Mouse (Mus musculus) ES-E14 (cell line): ENCODE data around the gene Lpgat1. TPM values are rescaled to one million over a fixed set of nuclear protein-coding genes. Genes with fewer than 3 reads are reported as not detected.

ENCODE experiments used
- DNase-seq: peaks from one replicate; pipeline ENCODE4 v3.0.0-alpha.2; 2013; ENCODE audit warnings: low read depth, low spot score
- H3K27ac ChIP-seq: 2 replicates; pipeline ENCODE4 v1.5.1; 2012; ENCODE audit warnings: low read depth, mild to moderate bottlenecking, low read length, moderate library complexity, mixed read lengths; ENCODE audit not compliant: poor library complexity, insufficient read depth, severe bottlenecking
- H3K36me3 ChIP-seq: 2 replicates; pipeline ENCODE4 v1.6.1; 2012; ENCODE audit warnings: mild to moderate bottlenecking, low read length, moderate library complexity, mixed read lengths; ENCODE audit not compliant: control insufficient read depth, poor library complexity, insufficient read depth, severe bottlenecking
- H3K4me1 ChIP-seq, 2 experiments: fragments of 150-350 bp in 1 of 2; sonication (generic) in 1 of 2; 2 replicates each; pipeline ENCODE4 v1.6.1; 2012; ENCODE audit warnings: low read length in 2 of 2, mild to moderate bottlenecking in 1 of 2, mixed read lengths in 1 of 2; ENCODE audit not compliant: control insufficient read depth in 2 of 2, insufficient read depth in 2 of 2, poor library complexity in 1 of 2
- H3K4me3 ChIP-seq, 2 experiments: fragments of 150-350 bp in 1 of 2; sonication (generic) in 1 of 2; 2 replicates each; pipeline ENCODE4 v1.5.1; 2012; ENCODE audit warnings: low read length in 2 of 2, low read depth in 1 of 2, mild to moderate bottlenecking in 1 of 2, mixed read lengths in 1 of 2; ENCODE audit not compliant: insufficient read depth in 1 of 2, poor library complexity in 1 of 2, severe bottlenecking in 1 of 2
- H3K9ac ChIP-seq: 2 replicates; pipeline ENCODE4 v1.6.1; 2012; ENCODE audit warnings: low read depth, mild to moderate bottlenecking, low read length, mixed read lengths; ENCODE audit not compliant: poor library complexity, insufficient read depth, severe bottlenecking
- H3K9me3 ChIP-seq: fragments of 150-350 bp; sonication (generic); 2 replicates; pipeline ENCODE4 v1.6.1; 2012; ENCODE audit warnings: low read depth, mild to moderate bottlenecking, low read length; ENCODE audit not compliant: control insufficient read depth, insufficient read depth
- CHD2 ChIP-seq: IDR thresholded peaks from 2 replicates; pipeline ENCODE4 v1.6.1; 2014; ENCODE audit warnings: mild to moderate bottlenecking, low read depth, low read length, inconsistent platforms
- HCFC1 ChIP-seq: IDR thresholded peaks from 2 replicates; pipeline ENCODE4 v1.6.1; 2012; ENCODE audit warnings: low read length, inconsistent platforms, borderline replicate concordance; ENCODE audit not compliant: insufficient read depth
- MAFK ChIP-seq: IDR thresholded peaks from 2 replicates; pipeline ENCODE4 v1.6.1; 2014; ENCODE audit warnings: mild to moderate bottlenecking, low read depth, low read length, inconsistent platforms; ENCODE audit not compliant: insufficient read depth
- ZC3H11A ChIP-seq: IDR thresholded peaks from 2 replicates; pipeline ENCODE4 v1.6.1; 2012; ENCODE audit warnings: low read depth, mild to moderate bottlenecking, inconsistent platforms, low read length, borderline replicate concordance
- ZNF384 ChIP-seq: IDR thresholded peaks from 2 replicates; pipeline ENCODE4 v1.6.1; 2012; ENCODE audit warnings: low read depth, low read length, inconsistent platforms
- in situ Hi-C, 2 experiments: fragments of 600-800 bp; cut with MboI; formaldehyde crosslinking; loops; one replicate each; pipeline ENCODE4 v1.15.1; 2025; ENCODE audit warnings: low sequenced_read_pairs in 2 of 2, inconsistent platforms in 1 of 2; ENCODE audit not compliant: unreplicated experiment in 2 of 2
- total RNA-seq: library from RNA; depleted of rRNA; stranded (reverse); fragments of 300-350 nt; gene quantifications from 2 replicates; pipeline ENCODE4 v1.2.3, GENCODE M21; 2012

The Lpgat1 gene
- total RNA-seq, 1 experiment = 20.7 TPM

- in situ Hi-C loops = loop anchor here (25.0 kb wide), 3 partner anchors 216 to 466 kb away; partner anchors contain the start of genes Dtl (in 1 of the 2), Ints7 (in 1 of the 2) and Tmem206 (in 1 of the 2)
- Histone ChIP-seq H3K27ac (no peak overlapping the region), H3K36me3 (no peaks in the 10 kb centered on the region), H3K4me3 (no peak overlapping the region), H3K9me3 (no peaks in the 10 kb centered on the region), H3K9ac (no peak overlapping the region), H3K4me1 (peaks cover 0 to 5% of the 10 kb centered on the region in 2 experiments; a peak in 1 of 4 replicates)
- TF ChIP-seq ZNF384 = no peak
- TF ChIP-seq MAFK = no peak
- no peak for TF ChIP-seq ZC3H11A
- TF ChIP-seq CHD2 = no peak
- TF ChIP-seq HCFC1 = no peak
- DNase-seq = no peak
Observed at GRCm38 (mm10) chr1:191802820-191803655, 85.4 kb downstream of the Lpgat1 start.

GRCm38 (mm10) chr1:191804747-191805146, 87.1 kb downstream of the Lpgat1 start:
- Histone ChIP-seq H3K9me3 (no peaks in the 10 kb centered on the region), H3K36me3 (no peaks in the 10 kb centered on the region), H3K4me1 (peaks cover 0 to 5% of the 10 kb centered on the region in 2 experiments; a peak in 1 of 4 replicates), H3K9ac (no peak overlapping the region), H3K4me3 (no peak overlapping the region), H3K27ac (no peak overlapping the region)
- in situ Hi-C loops = loop anchor here (25.0 kb wide), 3 partner anchors 217 to 467 kb away; partner anchors contain the start of genes Dtl (in 1 of the 2), Ints7 (in 1 of the 2) and Tmem206 (in 1 of the 2)
- TF ChIP-seq HCFC1 (no peak), CHD2 (no peak), ZC3H11A (no peak), ZNF384 (no peak), MAFK (no peak)
- DNase-seq = no peak

GRCm38 (mm10) chr1:191805788-191806187, 88.2 kb downstream of the Lpgat1 start:
- H3K9me3 ChIP-seq = no peaks in the 10 kb centered on the region
- H3K9ac ChIP-seq = no peak overlapping the region
- H3K27ac ChIP-seq = no peak overlapping the region
- no peak for TF ChIP-seq CHD2
- TF ChIP-seq ZNF384 = no peak
- TF ChIP-seq HCFC1 = no peak
- no peak for TF ChIP-seq ZC3H11A
- no peak for TF ChIP-seq MAFK
- DNase-seq = no peak
- in situ Hi-C loops = loop anchor here (25.0 kb wide), 3 partner anchors 218 to 468 kb away; partner anchors contain the start of genes Dtl (in 1 of the 2), Ints7 (in 1 of the 2) and Tmem206 (in 1 of the 2)
- H3K4me3 ChIP-seq = no peak overlapping the region
- H3K36me3 ChIP-seq = no peaks in the 10 kb centered on the region
- H3K4me1 ChIP-seq = peaks cover 0 to 5% of the 10 kb centered on the region in 2 experiments; a peak in 1 of 4 replicates

- Histone ChIP-seq H3K27ac (no peak overlapping the region), H3K9ac (no peak overlapping the region), H3K4me1 (peaks cover 0 to 5% of the 10 kb centered on the region in 2 experiments; a peak in 1 of 4 replicates), H3K4me3 (no peak overlapping the region), H3K36me3 (no peaks in the 10 kb centered on the region), H3K9me3 (no peaks in the 10 kb centered on the region)
- in situ Hi-C loops = loop anchor here (25.0 kb wide), 3 partner anchors 219 to 469 kb away; partner anchors contain the start of genes Dtl (in 1 of the 2), Ints7 (in 1 of the 2) and Tmem206 (in 1 of the 2)
- TF ChIP-seq ZC3H11A = no peak
- DNase-seq = peak; percentile 38
Observed at GRCm38 (mm10) chr1:191806740-191807139, 89.1 kb downstream of the Lpgat1 start.
